Mouse (Mus musculus): ENCODE measurements around the gene Shisa9.
"Not testable (repeated sequence)": the region's sequence is repeated elsewhere in the genome, so short reads cannot be mapped to it uniquely, and the experiment has no call there.

The Shisa9 gene

DNA sequence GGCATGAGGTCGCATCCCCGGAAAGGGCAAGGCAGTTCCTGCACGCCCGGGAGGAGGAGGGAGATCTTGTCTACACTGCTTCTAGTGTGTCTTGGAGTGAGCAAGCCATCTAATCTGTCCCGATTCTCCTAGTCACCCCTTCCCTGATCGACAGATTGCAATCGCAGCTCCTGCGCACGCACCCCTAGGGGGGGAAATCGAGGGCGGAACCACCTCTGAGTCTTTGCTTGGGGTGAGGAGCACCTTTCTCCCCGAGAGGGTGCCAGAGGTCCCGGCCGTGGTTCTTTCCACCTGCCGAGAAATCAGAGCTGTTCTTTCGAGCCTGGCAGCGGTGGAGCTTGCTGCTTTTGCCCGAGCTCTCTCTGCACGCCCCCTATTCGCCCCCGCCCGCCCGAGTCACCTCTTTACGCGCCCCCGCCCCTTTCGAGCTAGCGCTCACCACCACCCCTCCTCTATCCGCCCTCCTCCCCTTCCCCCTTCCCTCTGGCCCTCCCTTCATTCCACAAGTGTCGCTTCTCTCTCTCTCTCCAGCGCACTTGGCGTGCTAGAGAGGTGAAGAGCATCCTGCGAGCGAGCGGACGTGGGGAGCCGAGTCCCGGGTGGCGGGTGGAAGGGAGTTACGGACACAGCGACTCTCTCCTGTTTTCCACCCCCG is at the start of gene Shisa9:
Gene Shisa9, plus strand, starts transcription at position 498 of the 655 bp plus-strand sequence.
- DNase-seq: peak; percentile 35

DNA sequence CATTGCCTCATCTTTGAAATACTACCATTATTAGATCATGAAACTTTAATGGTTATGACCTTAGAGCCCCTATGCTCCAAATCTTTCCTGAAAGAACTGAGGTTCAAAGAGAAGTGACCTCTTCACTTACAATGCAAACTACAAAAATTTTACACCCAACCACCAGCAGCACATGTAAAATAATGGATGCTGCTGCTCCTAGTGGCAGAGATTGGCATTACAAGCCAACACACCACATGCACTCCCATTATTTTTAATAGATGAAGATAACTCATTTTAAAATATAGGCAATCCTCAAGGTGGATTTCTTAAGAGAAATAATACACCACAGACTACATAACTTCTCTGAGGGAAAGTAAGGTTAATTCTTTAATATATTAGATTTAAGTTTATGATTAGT is 43.4 kb upstream of the Shisa9 start:
- DNase-seq: peak; percentile 73

DNA sequence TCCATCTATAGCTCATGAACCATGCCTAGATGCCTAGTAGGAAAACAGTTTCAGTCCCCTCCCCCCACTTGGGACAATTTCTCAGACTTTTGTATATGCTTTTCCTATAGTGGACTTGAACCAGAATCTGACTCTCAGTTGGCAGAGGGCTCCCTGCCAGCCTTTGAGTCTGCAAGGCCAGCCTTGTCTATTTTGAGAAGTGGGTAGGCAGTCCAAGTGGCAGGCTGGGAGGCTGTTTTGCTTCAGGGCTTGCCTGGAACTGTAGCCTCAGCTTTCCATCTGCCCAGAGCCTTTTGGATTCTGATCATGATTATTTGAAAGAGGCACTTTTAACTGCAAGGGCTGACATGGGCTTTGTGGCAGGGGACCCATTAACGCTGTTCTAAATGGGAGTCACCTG is 23.2 kb upstream of the Shisa9 start:
- DNase-seq: no peak

DNA sequence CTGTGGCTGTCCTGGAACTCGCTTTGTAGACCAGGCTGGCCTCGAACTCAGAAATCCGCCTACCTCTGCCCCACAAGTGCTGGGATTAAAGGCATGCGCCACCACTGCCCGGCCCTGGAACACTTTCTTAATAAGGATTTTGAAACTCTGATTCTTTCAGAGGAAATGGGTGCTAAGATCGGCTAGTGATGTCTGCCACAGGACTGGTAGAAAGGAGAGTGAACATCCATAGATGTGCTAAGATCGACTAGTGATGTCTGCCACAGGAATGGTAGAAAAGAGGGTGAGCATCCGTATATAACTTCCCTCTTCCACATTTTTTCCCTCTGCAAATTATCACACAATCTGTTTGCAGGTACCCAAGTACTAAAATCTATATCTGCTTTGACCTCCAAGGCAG is 17.9 kb upstream of the Shisa9 start:
- DNase-seq: no peak

DNA sequence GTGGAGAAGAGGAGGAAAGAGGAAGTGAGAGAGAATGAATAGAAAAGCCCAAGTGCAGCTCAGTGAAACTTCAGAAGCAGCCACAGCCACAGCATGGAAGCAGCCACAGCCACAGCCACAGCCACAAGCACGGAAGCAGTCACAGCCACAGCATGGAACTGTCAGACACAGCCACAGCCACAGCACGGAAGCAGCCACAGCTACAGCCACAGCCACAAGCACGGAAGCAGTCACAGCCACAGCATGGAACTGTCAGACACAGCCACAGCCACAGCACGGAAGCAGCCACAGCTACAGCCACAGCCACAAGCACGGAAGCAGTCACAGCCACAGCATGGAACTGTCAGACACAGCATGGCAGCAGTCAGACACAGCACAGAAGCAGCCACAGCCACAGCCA is 17.1 kb upstream of the Shisa9 start:
- not testable (repeated sequence) for DNase-seq

DNA sequence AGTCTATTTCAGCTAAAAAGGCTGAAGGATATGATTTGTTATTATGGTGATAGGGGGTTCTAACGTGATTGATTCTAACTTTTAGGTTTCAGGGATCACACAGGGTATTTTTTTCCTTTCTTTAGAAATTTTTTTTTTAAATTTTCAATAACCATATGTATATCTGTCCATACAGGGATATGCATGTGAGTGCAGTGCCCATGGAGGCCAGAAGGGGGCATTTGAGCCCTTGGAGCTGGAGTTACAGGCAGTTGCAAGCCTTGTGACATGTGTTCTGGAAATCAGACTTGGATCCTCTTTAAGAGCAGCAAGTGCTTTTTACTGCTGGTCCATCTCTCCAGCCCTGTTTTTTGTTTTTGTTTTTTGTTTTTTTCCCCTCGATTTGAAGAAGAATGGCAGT is 16.3 kb upstream of the Shisa9 start:
- no peak for DNase-seq

DNA sequence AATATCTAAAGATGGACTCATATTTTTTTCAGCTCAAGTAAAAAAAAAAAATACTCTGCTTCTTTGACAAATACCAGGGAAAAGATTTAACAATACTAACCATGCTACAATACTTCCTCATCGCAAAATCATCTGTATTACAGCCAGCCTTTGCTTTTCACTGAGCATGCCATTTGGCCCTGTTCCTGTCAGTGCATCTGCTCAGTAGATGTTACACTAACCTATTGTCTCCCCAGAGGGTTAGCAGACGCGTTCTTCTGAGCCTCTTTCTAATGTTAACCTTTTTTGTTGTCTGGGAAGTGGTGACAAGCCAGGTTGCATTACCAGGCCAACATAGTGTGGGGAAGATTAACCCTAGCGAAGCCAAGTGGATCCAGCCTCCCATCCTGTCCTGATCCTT is 10.2 kb upstream of the Shisa9 start:
- DNase-seq: no peak

DNA sequence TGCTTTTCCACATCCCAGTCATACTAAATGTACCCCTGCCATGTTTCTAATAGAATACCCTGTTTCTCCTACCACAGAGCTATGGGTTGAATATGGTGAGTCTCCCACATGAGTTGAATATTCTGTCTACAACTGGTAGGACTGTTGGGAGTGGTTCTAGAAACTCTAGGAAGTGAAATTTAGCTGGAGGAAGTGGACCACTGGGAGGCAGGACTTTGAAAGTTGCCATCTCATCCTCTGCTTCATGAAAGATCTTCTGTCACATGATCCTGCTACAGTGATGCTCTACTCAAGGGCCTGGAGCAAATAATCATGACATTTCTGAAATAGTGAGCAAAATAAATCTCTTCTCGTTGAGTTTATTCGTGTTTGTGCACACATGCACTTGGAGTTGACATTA is 7.2 kb upstream of the Shisa9 start:
- DNase-seq: no peak

DNA sequence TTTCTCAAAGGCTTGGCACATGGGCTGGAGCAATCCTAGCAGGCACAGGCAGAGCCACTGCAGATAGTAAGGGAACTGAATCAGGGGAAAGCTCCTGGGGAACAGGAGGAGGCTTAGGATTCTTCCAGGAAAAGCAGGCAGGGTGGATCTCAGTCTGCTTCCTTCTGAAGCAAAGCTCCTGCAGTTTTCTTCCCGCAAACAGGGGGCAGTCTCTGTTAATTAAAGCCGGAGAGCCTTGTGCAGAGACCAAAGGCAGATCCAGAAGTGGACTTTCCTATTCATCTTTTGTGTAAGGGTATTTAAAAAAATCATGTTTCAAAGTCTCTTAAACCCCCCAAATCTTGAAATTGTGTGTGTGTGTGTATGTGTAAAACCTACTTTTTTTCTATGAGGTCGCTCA is 3.1 kb upstream of the Shisa9 start:
- DNase-seq: peak; percentile 58

DNA sequence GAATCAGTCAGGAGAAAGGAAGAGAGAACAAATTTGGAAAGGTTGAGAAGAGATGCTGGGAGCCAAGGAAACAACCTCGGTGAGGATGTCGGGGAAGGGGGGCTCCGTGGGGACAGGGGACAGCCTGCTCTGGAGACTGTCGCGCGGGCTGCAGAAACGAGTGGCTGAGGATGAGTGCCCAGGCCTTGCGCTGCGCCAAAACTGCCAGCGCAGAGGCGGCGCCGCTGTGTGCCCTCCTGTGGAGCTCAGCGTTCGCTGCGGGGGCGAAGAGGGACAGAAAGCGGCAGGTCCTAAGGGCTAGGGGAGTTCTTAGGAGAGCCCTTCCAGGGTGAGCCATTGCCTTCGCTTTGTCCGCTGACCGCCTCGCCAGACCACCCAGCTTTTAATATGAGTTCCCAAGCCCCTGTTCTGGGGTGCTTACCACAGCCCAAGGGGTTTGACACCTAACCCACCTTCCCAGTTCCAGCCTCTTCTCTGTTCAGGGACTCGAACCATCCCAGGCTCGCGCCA is 752 bp upstream of the Shisa9 start:
- DNase-seq: peak; percentile 12

DNA sequence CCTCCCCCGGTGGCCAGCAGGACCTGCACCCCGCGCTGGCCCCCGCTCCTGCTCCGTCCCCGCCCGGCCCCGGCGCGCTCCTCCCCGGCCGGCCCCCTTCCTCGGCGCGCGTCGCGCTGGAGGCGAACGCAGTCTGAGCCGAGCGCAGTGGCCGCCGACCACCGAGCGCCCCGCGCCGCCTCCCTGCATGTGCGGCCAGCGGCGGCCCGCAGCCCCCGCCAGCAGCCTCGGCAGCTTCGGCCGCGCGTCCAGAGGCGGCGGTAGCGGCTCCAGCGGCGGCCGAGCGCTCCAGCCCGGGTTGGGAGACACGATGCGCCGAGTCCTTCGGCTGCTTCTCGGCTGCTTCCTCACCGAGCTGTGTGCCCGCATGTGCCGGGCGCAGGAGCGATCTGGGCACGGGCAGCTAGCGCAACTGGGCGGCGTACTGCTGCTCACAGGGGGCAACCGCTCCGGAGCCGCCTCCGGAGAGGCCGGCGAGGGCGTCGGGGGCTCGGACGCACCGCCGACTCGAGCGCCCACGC is 418 bp downstream of the Shisa9 start:
- peak; percentile 47 for DNase-seq

DNA sequence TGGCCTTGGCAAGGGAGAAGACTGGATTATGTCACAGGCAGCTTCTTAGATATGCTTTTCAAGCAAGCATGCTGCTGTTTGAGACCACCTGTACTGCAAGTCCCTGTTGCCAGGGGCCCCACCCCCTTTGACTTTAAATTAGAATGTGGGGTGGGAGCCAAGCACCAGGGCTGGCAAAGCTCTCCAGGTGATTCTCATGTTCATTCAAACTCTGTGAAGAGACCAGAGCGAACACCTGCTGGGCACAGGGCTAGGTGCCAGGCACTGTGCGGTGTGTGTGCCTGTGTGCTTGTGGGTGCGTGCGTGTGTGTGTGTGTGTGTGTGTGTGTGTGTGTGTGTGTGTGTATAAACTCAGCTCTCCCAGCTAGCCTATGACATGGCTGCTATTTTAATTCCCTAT is 3.1 kb downstream of the Shisa9 start:
- DNase-seq: no peak

DNA sequence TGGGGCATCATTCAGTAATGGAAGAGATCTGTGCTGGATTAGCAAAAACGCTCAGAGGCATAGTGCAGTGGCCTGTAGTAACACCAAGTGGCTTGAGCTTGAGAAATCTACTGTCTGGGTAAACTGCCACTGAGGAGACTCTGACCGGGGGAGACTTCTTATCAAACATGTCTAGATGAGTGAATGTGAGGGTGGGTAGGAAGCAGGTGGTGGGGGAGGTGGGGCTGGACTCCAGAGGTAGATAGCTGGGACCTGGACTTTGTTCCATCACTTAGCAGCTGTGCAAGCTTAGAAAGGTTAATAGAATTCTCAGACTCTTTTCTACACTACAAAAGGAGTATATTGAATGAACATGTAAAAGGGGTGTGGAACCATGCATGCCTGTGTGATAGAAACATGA is 21.3 kb downstream of the Shisa9 start:
- DNase-seq: no peak

DNA sequence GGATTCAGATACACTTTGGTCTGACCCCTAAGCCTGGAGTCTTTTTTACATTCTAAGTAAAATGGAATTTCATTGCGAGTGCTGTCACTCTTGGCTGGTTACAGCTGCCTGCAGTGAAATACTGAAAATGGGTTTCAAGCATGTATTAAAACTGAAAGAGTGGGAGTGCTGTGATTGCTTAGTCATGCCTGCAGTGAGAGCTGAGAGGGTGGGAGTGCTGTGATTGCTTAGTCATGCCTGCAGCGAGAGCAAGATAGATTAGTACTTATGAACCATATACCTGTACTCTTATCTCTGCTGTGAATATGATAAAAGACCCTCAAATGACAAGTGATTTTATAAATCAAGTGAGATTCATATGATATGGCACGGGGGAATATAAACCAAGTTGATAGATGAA is 26.2 kb downstream of the Shisa9 start:
- DNase-seq: no peak

DNA sequence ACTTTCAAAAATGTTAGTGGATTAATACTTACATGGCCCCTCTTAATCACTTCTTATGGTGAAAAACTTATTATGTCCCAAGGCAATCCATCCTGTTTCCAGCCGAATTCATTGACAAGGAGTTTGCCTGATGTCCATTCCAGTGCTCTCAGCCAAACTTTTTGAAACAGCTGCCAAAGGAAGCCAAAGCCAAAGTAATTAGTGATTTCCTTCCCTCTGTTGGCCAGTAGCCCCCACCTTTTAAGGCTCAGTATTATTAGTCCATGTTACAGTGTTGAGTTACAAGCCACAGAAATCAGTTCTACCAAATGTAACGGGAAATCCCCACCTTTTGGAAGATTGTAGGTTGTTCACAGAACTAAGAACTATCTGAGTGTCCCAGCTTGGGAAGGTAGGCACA is 28.8 kb downstream of the Shisa9 start:
- DNase-seq: no peak

DNA sequence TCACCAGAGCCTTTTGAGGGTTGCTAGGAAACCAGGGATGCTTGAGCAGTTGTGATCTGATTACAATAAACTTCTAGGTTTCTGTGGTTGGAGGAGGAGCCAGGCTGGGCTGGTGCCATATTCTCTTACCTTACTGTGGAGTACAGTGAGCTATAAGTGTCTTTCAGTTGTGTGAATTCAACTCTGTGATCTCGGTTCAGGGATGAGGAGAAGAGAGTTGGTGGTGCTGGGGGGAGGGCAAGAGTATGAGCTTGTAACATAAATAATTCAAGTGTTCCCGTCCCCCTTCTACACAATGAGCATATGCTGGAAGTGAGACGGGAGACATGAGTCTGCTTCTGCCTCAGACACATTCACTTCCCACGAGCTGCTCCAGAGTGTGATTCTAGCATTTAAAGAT is 30.6 kb downstream of the Shisa9 start:
- DNase-seq: no peak

DNA sequence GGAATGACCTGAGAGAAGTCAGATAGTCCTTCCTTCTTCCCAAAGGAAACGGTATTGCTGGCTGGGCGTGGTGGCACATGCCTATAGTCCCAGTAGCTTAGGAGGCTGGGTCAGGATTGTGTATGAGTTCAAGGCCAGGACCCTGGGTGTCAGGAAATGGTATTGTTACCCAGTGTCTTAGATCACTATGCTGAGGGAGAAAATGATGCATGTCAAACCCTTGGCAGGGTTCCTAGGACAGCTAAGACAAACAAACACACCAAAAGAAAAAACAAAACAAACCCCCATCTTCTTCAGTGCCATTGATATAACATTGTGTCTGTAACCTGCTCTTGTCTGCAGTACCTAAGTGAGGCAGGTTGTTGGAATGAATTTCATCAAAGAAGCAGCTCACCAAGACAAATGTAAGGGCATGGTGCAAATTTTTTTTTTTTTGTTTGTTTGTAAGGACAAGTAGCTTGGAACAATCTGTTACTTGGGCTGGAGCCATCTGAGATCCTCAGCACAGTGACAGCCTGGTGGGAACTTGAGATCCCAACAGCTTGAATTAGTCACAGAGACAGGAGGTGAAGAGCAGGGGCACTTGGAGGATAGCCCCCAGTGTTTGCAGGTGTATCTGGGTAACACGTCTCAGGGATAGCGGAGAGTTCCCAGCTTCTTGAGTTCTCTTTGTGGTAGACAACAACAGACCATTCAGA is 34.2 kb downstream of the Shisa9 start:
- no peak for DNase-seq

DNA sequence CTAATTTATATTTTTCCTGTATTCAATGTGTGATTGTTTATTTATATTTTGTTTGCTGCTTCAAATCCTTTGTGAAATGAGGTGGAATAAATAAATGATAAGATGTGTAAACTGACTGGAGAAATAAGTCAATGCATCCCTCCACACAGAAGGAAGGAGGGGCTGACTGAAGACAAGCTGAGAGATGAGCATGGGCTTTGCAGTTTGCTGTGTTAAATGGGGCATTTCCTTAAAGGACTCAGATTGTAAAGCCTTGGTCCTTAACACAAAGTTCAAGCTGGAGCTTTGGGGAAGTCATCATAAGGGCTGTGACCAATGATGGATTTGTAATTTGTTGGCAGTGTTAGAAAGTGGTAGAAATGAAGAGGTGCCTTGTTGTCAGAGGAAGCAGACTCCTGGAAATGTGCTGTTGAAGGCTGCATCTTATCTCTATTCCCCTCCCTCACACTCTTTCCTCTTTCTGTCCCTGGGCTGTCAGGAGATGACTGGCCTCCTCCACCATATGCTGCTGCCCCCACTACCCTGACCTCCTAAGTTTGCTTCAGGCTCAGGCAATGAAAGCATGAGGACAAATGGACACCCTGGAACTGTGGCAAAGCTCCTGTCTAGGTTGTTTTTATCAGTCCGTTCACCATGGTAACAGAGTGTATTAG is 36.3 kb downstream of the Shisa9 start:
- DNase-seq: no peak

DNA sequence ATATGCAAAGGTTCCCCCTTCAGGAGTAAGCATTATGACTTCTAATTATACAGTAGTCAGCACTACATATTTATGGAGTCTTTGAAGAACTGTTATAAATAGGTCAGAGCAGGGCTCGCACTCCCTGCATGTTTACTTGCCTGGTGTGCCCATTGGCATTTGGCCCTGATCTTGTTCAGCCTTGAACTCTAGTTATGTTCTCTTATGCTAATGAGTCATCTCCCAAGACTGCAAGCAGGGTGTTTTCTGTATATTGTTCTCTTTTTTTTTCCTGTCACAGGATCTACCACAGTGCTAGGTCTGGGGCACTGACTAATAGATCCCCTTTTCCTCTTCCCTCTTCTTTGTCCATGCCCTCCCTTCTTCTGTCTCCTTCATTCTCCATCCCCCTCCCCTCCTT is 48.5 kb downstream of the Shisa9 start:
- DNase-seq: no peak

DNA sequence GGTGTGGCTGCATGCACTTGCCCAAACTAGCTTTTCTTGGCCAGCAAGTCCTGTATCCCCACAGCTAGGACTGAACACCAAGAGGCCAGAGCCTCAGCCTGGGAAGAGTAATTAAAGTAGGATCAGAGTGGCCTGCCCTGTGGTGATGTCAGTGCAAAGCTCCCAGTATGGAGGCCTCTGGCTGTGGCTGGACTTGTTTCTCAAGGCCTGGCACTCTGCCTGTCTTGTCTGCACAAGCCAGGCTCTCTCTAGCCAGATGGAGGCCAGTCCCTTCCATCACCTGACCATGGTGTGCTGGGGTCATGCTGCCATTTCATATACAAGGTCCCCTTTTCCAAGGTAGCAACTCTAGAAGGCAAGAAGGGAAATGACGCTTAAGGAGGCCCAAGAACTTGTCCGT is 51.0 kb downstream of the Shisa9 start:
- DNase-seq: no peak

DNA sequence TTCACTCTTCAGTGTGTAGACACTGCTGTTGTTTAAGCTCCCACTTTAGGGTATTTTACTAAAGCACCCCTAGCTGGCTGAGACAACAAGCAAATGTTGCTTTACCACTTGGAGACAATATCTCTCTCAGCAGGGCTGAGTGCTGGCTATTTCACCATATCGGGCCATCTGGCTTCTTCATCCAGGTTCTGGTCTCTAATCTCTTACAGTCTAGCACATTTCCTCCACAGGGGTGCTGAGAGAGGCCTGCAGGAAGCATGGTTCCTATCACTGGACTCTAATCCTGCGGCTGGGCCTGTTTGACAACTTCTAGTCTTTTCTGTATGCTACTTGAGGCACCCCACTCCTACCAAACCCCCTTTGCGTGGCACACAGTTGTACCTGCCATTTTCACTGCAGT is 51.7 kb downstream of the Shisa9 start:
- no peak for DNase-seq

DNA sequence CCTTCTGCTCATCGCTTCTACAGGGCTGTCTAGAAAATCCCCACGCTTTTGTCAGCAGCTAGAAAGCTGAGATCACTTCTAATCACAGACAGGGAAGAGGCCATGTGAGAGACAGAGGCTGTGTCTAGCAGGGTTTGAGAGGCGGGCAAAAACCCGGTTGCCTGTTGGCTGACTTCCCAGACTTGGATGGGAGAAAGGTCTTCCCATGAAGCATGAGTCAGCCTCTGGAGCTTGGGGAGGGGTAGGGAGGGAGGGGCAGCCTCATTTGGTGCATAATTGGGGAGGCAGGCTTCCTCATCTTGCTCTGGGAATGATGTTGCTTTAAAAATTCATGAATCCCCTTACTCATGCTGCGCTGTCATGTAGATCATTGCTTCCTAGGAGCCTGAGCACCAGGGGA is 57.0 kb downstream of the Shisa9 start:
- peak; percentile 51 for DNase-seq

DNA sequence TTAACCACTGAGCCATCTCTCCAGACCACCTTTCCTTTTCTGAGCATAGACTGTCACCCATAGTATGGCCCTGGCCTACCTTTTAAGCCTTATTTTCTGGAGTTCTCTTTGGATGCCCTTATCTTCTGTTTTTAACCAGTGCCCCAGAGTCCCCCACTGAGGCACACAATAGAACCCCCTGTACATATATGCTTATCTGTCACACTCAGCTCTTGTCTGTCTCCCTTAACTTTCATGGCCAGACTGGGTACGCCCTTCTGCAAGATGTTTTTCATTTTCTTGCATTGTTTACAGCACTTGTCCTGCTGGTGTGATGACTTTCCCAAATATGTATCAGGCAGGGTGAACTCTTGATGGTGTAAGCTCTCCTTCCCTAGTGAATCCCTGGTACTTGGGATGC is 68.1 kb downstream of the Shisa9 start:
- no peak for DNase-seq

DNA sequence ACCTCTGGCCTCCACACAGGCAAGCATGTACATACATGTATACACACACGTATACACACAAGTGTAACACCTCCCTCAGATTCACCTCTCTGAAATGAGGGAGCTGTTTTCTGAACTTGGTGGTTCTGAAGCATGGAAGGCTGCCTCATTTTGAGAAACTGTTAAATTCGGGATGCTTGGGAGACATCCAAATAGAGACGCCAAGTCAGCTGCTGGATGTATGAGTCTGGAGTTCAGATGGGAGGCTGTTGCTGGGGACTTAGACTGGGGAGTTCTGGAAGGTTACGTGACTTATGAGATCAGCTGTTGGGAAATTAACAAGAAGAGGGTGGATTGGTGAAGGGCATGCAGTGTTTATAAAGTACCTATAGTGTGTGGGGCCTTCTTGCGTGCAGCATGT is 88.7 kb downstream of the Shisa9 start:
- DNase-seq: peak; percentile 13

Data from kidney, postnatal 10 days (tissue).